Comparison of ENCODE assay signal across 8 mouse cellular contexts in the genomic region with DNA sequence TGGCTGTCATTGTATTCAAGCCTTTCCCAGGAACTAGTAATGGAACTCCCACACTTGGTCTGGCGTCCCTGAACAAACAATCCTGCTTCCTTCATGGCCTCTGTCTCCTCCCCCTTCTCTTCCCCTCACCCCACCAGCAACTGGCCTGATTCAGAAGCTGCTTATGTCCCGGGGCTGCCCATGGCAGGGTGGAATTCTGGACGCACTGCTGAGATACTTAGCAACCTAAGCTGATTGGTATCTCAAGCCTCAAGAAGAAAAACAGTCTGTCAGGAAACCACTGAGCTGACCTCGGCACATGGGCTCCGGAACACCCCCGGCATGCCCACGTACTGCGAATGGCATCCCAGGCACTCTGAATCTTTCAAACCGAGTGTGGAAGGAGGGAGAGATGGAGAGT. TPM values are rescaled to one million over a fixed set of nuclear protein-coding genes. Genes with fewer than 3 reads are reported as not detected.
DNase-seq lines count a peak whose midpoint lies in the region; ATAC-seq and TF ChIP-seq lines count a peak whose summit lies in the region.
"Had no signal": no experiment of that assay in that cellular context is flagged by ENCODE, and none has a peak within 500 bp of the region (broad histone marks: within the 10 kb centered on the region; RNA-seq: fewer than 3 reads in every experiment).

No protein-coding gene starts in this region.

- no peaks in the 10 kb centered on the region for H3K27me3 ChIP-seq in Patski
- H3K27me3 ChIP-seq in heart, embryonic 16.5 days (ENCODE audit: control insufficient read depth, insufficient read depth, low read length): no peaks in the 10 kb centered on the region
- H3K27me3 ChIP-seq in limb, embryonic 15.5 days: no peaks in the 10 kb centered on the region
- H3K27me3 ChIP-seq: liver, embryonic 13.5 days had no signal

- peak; percentile 95 for ATAC-seq in Patski
- peak; percentile 59 for ATAC-seq in heart, embryonic 16.5 days (replicated peaks; ENCODE audit: extremely low read depth, insufficient read depth, low FRiP score)
- ATAC-seq in limb, embryonic 15.5 days (ENCODE audit: insufficient number of reproducible peaks, low FRiP score, low TSS enrichment, low read depth): no peak

- peak overlapping the region; percentile 8; the same call in 1 of the 2 replicates for H3K4me2 ChIP-seq in heart, embryonic 16.5 days (ENCODE audit: low read depth, low read length)
- H3K4me2 ChIP-seq in limb, embryonic 15.5 days: no peak overlapping the region
- H3K4me2 ChIP-seq: liver, embryonic 13.5 days had no signal

- in situ Hi-C loops in Patski (cut with MboI; ENCODE audit: low pct_unique_long_range_greater_than_20kb): loop anchor here (25.0 kb wide), 2 partner anchors 1165 to 1460 kb away; partner anchors contain the start of gene Amfr

- peaks cover 29% of the 10 kb centered on the region for H3K4me1 ChIP-seq in heart, embryonic 16.5 days (ENCODE audit: control insufficient read depth, insufficient read depth, low read length)
- H3K4me1 ChIP-seq in limb, embryonic 15.5 days: peaks cover 32% of the 10 kb centered on the region

- H3K9me3 ChIP-seq in heart, embryonic 16.5 days (replicated peaks; ENCODE audit: control insufficient read depth, low read length): no peaks in the 10 kb centered on the region
- no peaks in the 10 kb centered on the region for H3K9me3 ChIP-seq in limb, embryonic 15.5 days
- H3K9me3 ChIP-seq: liver, embryonic 13.5 days had no signal

- no peaks in the 10 kb centered on the region; the same call in 1 of the 2 replicates for H3K36me3 ChIP-seq in heart, embryonic 16.5 days (ENCODE audit: control insufficient read depth, insufficient read depth)
- peaks cover 66% of the 10 kb centered on the region for H3K36me3 ChIP-seq in limb, embryonic 15.5 days
- H3K36me3 ChIP-seq: liver, embryonic 13.5 days had no signal

- no peak overlapping the region for H3K4me3 ChIP-seq in heart, embryonic 16.5 days (ENCODE audit: low read length)
- no peak overlapping the region for H3K4me3 ChIP-seq in limb, embryonic 15.5 days
- H3K4me3 ChIP-seq: liver, embryonic 13.5 days had no signal

- H3K27ac ChIP-seq in heart, embryonic 16.5 days (ENCODE audit: low read length): peak overlapping the region; percentile 62
- peak overlapping the region; percentile 17; the same call in 1 of the 2 replicates for H3K27ac ChIP-seq in limb, embryonic 15.5 days
- H3K27ac ChIP-seq: liver, embryonic 13.5 days had no signal

- no peak for TF ChIP-seq CTCF in Patski (IDR thresholded peaks at IDR 0.05)

- POLR2A ChIA-PET in Patski (lab: Charles Lee): interaction anchor here (1.7 to 3.7 kb wide), 2 partner anchors 10 to 14 kb away, joined by 6 to 18 read pairs; no protein-coding TSS in a partner anchor

- DNase-seq in 3134 (ENCODE audit: extremely low read depth, insufficient read length, low spot score): peak; percentile 84
- peak; percentile 94 for DNase-seq in Patski (ENCODE audit: low read depth, low spot score)
- DNase-seq in retina, postnatal 1 day: peak; percentile 86
- DNase-seq in gastrocnemius, postnatal 14 days: no peak
- no peak for DNase-seq in left cerebral cortex, postnatal 36 days (ENCODE audit: low spot score in 2 of 2)
- DNase-seq: liver, embryonic 13.5 days had no signal

- intact Hi-C loops in gastrocnemius, postnatal 14 days (cut with DNase I; ENCODE audit: low total_unique reads): no loop called here
- intact Hi-C loops in left cerebral cortex, postnatal 36 days (cut with DNase I): no loop called here

- 25% methylated on average over 9 of the region's 9 CpGs for WGBS in heart, embryonic 16.5 days
- 50% methylated on average over 9 of the region's 9 CpGs for WGBS in limb, embryonic 15.5 days

- CTCF ChIA-PET in Patski (lab: Charles Lee): interaction anchor here (1.5 to 1.7 kb wide), 2 partner anchors 13 to 21 kb away, joined by 4 read pairs; no protein-coding TSS in a partner anchor

- H3K9ac ChIP-seq in heart, embryonic 16.5 days (ENCODE audit: low read length): no peak overlapping the region
- H3K9ac ChIP-seq in limb, embryonic 15.5 days: no peak overlapping the region
- H3K9ac ChIP-seq: liver, embryonic 13.5 days had no signal

RNA-seq across cellular contexts. Expression of gene Lpcat2, which starts 7.8 kb away (rescaled TPM):
- 7.9 TPM for polyA plus RNA-seq in Patski (2021)
- 4.9 and 5.6 TPM in 2 replicates for polyA plus RNA-seq in heart, embryonic 16.5 days (2015; fragmentation: Nextera tagmentation; extraction: Ambion mirVana)
- polyA plus RNA-seq in limb, embryonic 15.5 days (2015; fragmentation: Nextera tagmentation; extraction: Ambion mirVana): 12.7 and 14.7 TPM in 2 replicates
- 1 to 10 TPM in 1 of 2 experiments, under 1 TPM in 1; 0.42 to 1.3 TPM for total RNA-seq in gastrocnemius, postnatal 14 days (2021)
- total RNA-seq in left cerebral cortex, postnatal 36 days (2021): 1 to 10 TPM; 9.2 to 9.6 TPM

RNA-seq across cellular contexts. Expression of gene Mmp2, which starts 20.2 kb away (rescaled TPM):
- 40.5 TPM for polyA plus RNA-seq in Patski (2021)
- 110 and 123 TPM in 2 replicates for polyA plus RNA-seq in heart, embryonic 16.5 days (2015; fragmentation: Nextera tagmentation; extraction: Ambion mirVana)
- polyA plus RNA-seq in limb, embryonic 15.5 days (2015; fragmentation: Nextera tagmentation; extraction: Ambion mirVana): 288 and 295 TPM in 2 replicates
- total RNA-seq in gastrocnemius, postnatal 14 days (2021): 100 to 1,000 TPM; 127 to 151 TPM
- 1 to 10 TPM; 2.4 TPM for total RNA-seq in left cerebral cortex, postnatal 36 days (2021)

RNA-seq across cellular contexts. Expression of gene Capns2, which starts 53.9 kb away (rescaled TPM):
- polyA plus RNA-seq in Patski (2021): 0.08 TPM
- 0.14 and 0.35 TPM in 2 replicates for polyA plus RNA-seq in heart, embryonic 16.5 days (2015; fragmentation: Nextera tagmentation; extraction: Ambion mirVana)
- polyA plus RNA-seq in limb, embryonic 15.5 days (2015; fragmentation: Nextera tagmentation; extraction: Ambion mirVana): 107 and 113 TPM in 2 replicates
- not detected for total RNA-seq in gastrocnemius, postnatal 14 days (2021)
- total RNA-seq in left cerebral cortex, postnatal 36 days (2021): 1 to 10 TPM in 1 of 2 experiments, under 1 TPM in 1; 0.64 to 1.1 TPM
- polyA plus RNA-seq: liver, embryonic 13.5 days had no signal

Comparison
In these comparisons a context has a peak if more than half of its experiments do, and no peak if none do; other contexts are left out.
1. DNase-seq: peak in 3134 (single experiment), Patski (single experiment) and retina, postnatal 1 day (single experiment); none in gastrocnemius, postnatal 14 days (single experiment) and left cerebral cortex, postnatal 36 days (0 of 2).
2. RNA of gene Capns2, which starts 53.9 kb away (polyA plus RNA-seq): 107 to 113 TPM in limb, embryonic 15.5 days; 0.14 to 0.35 TPM in heart, embryonic 16.5 days and 0.08 TPM in Patski (single experiment); every median in the first group is over 10 times any median in the second.